Mouse (Mus musculus): Measurements from ENCODE around the gene Kcnn1. TPM values are rescaled to one million over a fixed set of nuclear protein-coding genes. Genes with fewer than 3 reads are reported as not detected.

Gene Kcnn1
- polyA plus RNA-seq (2012; ENCODE audit: insufficient read depth, insufficient read length, missing spikeins): 0.99 and 1.8 TPM in 2 replicates

DNA sequence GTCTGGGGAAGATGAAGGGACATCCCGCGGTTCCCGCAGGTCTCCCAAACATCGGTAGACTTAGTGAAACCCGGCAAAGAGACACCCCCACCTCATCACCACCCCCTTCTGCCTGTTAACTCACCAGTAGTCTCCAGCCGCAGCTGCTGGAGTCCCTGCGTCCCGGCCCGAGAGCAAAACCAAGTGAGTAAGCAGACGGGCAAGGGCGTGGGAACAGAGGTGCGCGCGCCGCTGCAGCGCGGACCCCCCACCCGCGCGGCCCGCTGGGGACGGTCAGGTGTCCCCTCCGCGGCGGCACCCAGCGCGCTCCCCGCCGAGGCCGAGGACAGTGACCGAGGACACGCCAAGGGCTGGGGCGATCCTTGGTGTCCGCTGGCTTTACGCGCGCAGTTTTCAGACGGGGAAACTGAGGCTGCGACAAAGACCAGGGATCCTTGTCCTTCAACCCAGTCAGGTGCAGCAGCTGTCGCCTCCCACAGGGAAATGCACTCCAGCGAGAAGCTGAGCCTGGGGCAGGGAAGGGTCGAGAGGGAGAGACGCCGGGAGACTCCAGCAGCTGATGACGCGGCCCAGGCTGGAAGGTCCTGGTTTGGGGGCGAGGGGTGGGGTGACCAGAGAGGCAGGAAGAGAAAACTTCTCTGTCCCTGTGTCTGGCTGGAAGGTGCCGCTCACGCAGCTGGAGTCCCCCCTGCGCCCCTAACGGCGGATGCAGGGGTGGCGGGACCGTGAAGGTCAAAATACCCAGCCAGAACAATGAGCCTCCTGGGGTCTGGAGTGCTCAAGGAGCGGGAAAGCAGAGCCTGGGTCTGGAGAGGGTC lies at the start of gene Kcnn1:
Gene Kcnn1 (minus strand): TSS at position 435 of the 818 bp plus-strand sequence.
- Histone ChIP-seq H3K4me3 (ENCODE audit: insufficient read depth, low read length) (peak within 1 kb of the TSS; percentile 45), H3K27ac (ENCODE audit: insufficient read depth, low read depth, low read length) (no peak within 1 kb of the TSS), H3K4me1 (ENCODE audit: control insufficient read depth, insufficient read depth, low read length) (peaks cover 20% of the 10 kb centered on the region)
- TF ChIP-seq POLR2A (IDR thresholded peaks at IDR 0.05; ENCODE audit: borderline replicate concordance, low read depth, low read length) (no peak), CTCF (IDR thresholded peaks at IDR 0.05; ENCODE audit: low read depth, low read length) (no peak)

DNA sequence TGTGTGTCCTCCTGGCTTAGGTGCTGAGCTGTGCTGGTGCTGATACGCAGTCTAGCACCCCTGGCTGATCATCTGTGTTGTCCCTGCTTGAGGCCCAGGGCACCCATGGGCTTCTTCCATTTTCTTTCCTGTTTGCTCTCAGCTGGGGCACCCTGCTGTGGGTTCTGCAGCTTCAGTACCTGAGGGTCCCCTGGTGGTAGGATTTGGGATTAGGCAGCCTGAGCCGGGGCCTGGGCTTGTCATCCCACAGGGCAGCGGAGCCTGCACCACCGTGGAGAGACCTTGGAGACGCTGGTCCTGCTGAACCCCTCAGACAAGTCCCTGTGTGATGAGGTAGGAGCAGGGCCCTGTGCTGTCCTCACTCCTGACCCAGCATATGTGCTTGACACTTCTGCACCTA lies 48.5 kb upstream of the Kcnn1 start:
- peaks cover 23% of the 10 kb centered on the region for H3K4me1 ChIP-seq (ENCODE audit: control insufficient read depth, insufficient read depth, low read length)
- H3K27ac ChIP-seq (ENCODE audit: insufficient read depth, low read depth, low read length): peak overlapping the region; percentile 77
- H3K4me3 ChIP-seq (ENCODE audit: insufficient read depth, low read length): no peak overlapping the region
- TF ChIP-seq POLR2A (IDR thresholded peaks at IDR 0.05; ENCODE audit: borderline replicate concordance, low read depth, low read length): no peak
- no peak; the same call in 1 of the 2 replicates for TF ChIP-seq CTCF (IDR thresholded peaks at IDR 0.05; ENCODE audit: low read depth, low read length)

DNA sequence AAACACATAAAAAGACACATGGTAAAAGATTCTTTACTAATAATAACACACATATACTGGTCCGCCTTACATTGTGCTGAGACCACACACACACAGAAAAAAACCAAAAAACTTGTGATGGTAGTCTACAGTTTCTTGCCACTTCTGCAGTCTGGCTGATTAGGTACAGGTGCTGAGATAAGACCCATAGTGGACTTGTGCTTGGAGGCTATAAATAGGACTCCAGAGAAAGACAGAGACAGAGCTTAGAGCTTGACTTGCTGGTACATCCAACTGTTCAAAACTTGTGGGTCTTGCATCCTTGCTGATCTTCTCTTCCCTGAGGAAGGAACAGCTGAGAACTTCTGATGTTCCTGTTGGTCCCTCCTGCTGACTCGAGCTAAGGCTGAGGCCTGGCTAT lies 44.5 kb upstream of the Kcnn1 start:
- Histone ChIP-seq H3K27ac (ENCODE audit: insufficient read depth, low read depth, low read length) (no peak overlapping the region), H3K4me3 (ENCODE audit: insufficient read depth, low read length) (no peak overlapping the region), H3K4me1 (ENCODE audit: control insufficient read depth, insufficient read depth, low read length) (peaks cover 50% of the 10 kb centered on the region)
- TF ChIP-seq CTCF (IDR thresholded peaks at IDR 0.05; ENCODE audit: low read depth, low read length) (no peak), POLR2A (IDR thresholded peaks at IDR 0.05; ENCODE audit: borderline replicate concordance, low read depth, low read length) (no peak)

DNA sequence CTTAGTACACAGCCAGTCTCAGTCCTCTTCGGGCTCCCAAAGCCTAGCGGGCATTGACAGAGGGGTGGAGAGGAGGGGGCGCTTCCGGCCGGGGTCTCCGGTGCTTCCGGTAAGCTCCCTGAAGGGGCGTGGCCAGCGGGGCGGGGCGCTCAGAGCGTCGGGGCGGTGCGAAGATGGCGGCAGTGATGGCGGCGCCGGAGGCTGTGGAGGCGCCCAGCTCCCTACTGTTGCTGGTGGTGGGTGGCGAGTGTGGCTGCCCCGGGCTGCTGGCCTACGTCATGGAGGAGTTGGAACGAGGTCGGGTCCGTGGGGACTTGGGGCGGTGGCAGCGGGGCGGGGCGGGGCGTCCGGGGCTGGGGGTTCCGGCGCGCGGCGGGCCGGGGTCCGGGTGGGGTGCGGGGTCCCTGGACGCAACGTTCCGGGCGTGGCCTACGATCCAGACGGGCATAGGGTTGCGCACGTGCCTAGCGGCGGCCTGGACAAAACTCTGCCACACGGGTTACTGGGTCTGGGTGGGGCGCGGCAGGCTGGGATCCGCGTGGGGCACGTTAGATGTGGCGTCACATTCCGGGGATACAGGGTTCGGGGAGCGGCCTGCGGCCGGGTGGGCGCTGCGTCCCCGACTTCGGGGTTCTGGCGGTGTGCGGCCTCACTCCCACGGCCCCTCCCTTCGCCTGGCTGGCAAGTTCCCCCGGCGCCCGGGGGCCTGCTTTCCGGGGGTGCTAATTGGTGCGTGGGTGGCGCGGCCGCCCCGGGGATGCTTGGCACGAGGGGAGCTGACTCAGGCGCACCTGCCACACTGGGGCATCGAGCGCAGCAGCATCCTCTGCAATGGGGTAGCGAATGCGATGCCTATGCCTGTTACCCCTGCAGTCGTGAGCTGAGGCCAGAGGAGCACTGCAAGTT lies 43.0 kb upstream of the Kcnn1 start, which contains the start of gene Map1s:
Gene Map1s (plus strand): TSS at position 102 of the 906 bp plus-strand sequence.
- TF ChIP-seq CTCF (IDR thresholded peaks at IDR 0.05; ENCODE audit: low read depth, low read length) (no peak), POLR2A (IDR thresholded peaks at IDR 0.05; ENCODE audit: borderline replicate concordance, low read depth, low read length) (no peak; the same call in 1 of the 2 replicates)
- H3K4me1 ChIP-seq (ENCODE audit: control insufficient read depth, insufficient read depth, low read length): peaks cover 54% of the 10 kb centered on the region
- H3K27ac ChIP-seq (ENCODE audit: insufficient read depth, low read depth, low read length): peak within 1 kb of the TSS; percentile 92
- H3K4me3 ChIP-seq (ENCODE audit: insufficient read depth, low read length): peak within 1 kb of the TSS; percentile 62

DNA sequence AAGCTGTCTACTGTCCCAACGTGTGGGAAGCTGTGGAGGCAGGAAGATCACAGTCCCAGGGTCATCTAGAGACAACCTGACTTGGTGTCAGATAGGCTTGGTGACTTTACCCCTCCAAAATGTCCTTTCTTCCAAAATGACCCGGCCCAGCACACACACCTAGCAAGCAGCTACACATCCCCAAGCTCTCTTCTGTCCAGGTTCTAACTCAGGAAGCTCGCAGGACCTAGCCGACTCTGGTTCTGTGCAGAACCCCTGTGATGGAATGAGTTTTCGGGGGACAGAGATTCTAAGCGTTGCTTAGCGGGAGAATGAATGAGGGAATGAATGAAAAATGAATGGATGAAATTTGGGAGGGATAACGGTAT lies 42.4 kb upstream of the Kcnn1 start:
- H3K4me3 ChIP-seq (ENCODE audit: insufficient read depth, low read length): peak overlapping the region; percentile 62
- no peak for TF ChIP-seq POLR2A (IDR thresholded peaks at IDR 0.05; ENCODE audit: borderline replicate concordance, low read depth, low read length)
- TF ChIP-seq CTCF (IDR thresholded peaks at IDR 0.05; ENCODE audit: low read depth, low read length): no peak
- H3K4me1 ChIP-seq (ENCODE audit: control insufficient read depth, insufficient read depth, low read length): peaks cover 53% of the 10 kb centered on the region
- H3K27ac ChIP-seq (ENCODE audit: insufficient read depth, low read depth, low read length): peak overlapping the region; percentile 92

- TF ChIP-seq CTCF (IDR thresholded peaks at IDR 0.05; ENCODE audit: low read depth, low read length): no peak
- TF ChIP-seq POLR2A (IDR thresholded peaks at IDR 0.05; ENCODE audit: borderline replicate concordance, low read depth, low read length): no peak
- Histone ChIP-seq H3K4me3 (ENCODE audit: insufficient read depth, low read length) (no peak overlapping the region), H3K4me1 (ENCODE audit: control insufficient read depth, insufficient read depth, low read length) (peaks cover 54% of the 10 kb centered on the region), H3K27ac (ENCODE audit: insufficient read depth, low read depth, low read length) (peak overlapping the region; percentile 92)
Observed at GRCm38 (mm10) chr8:70904532-70904931, 41.5 kb upstream of the Kcnn1 start.

- H3K4me1 ChIP-seq (ENCODE audit: control insufficient read depth, insufficient read depth, low read length): peaks cover 58% of the 10 kb centered on the region
- H3K4me3 ChIP-seq (ENCODE audit: insufficient read depth, low read length): no peak overlapping the region
- H3K27ac ChIP-seq (ENCODE audit: insufficient read depth, low read depth, low read length): peak overlapping the region; percentile 70
- no peak for TF ChIP-seq POLR2A (IDR thresholded peaks at IDR 0.05; ENCODE audit: borderline replicate concordance, low read depth, low read length)
- no peak for TF ChIP-seq CTCF (IDR thresholded peaks at IDR 0.05; ENCODE audit: low read depth, low read length)
Observed at GRCm38 (mm10) chr8:70903582-70903981, 40.5 kb upstream of the Kcnn1 start.

DNA sequence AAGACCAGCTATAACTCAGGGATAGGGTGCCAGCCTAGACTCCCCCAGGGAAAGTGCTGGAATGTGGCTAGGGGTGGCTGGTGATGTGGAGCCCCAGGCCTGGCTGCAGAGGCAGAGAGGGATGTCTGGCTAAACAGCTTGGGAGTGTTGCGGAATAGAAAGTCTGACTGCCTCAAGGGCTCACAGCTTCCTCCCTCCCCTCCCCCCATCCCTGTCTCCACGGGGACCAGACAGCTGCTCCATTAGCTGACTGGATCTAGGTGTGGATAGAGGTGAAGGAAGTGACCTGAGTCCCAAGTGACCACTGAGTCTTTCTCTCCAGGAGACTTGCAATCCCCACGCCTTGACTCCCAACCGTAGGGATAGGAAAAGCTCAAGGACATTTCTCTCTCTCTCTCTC lies 40.1 kb upstream of the Kcnn1 start:
- TF ChIP-seq POLR2A (IDR thresholded peaks at IDR 0.05; ENCODE audit: borderline replicate concordance, low read depth, low read length): no peak
- Histone ChIP-seq H3K4me3 (ENCODE audit: insufficient read depth, low read length) (no peak overlapping the region), H3K4me1 (ENCODE audit: control insufficient read depth, insufficient read depth, low read length) (peaks cover 60% of the 10 kb centered on the region), H3K27ac (ENCODE audit: insufficient read depth, low read depth, low read length) (peak overlapping the region; percentile 70)

DNA sequence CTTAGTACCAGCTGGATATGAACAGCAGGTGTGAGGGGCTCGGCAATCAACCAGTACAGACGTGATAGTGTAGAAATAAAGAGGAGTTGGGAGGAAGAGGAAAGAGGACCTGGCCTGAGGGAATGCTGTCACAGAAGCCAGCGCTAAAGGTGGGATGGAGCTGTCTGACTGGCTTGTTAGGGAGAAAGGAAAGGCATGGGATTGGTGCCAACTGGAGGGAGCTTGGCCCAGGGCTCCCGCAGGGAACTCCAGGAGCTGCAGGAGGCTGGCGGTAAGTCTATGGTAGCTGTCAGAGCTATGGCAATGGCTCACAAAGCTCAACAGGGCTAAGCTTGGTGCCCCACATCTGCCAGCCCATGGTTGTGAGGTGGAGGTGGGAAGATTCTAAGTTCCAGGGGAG lies 39.2 kb upstream of the Kcnn1 start:
- no peak for TF ChIP-seq CTCF (IDR thresholded peaks at IDR 0.05; ENCODE audit: low read depth, low read length)
- no peak for TF ChIP-seq POLR2A (IDR thresholded peaks at IDR 0.05; ENCODE audit: borderline replicate concordance, low read depth, low read length)
- no peak overlapping the region for H3K4me3 ChIP-seq (ENCODE audit: insufficient read depth, low read length)
- H3K4me1 ChIP-seq (ENCODE audit: control insufficient read depth, insufficient read depth, low read length): peaks cover 55% of the 10 kb centered on the region
- H3K27ac ChIP-seq (ENCODE audit: insufficient read depth, low read depth, low read length): no peak overlapping the region
